Mouse (Mus musculus) CH12.LX (cell line): ENCODE measurements around the gene Suclg2. TPM values are rescaled to one million over a fixed set of nuclear protein-coding genes. Genes with fewer than 3 reads are reported as not detected.

Experiments used
- DNase-seq: peaks from one replicate; pipeline ENCODE4 v3.0.0-alpha.2; 2013; ENCODE audit errors: extremely low read depth
- H3K27ac ChIP-seq: 2 replicates; pipeline ENCODE4 v1.5.1; 2012; ENCODE audit warnings: low read depth, mild to moderate bottlenecking, control low read depth, moderate library complexity; ENCODE audit not compliant: insufficient read depth
- H3K27me3 ChIP-seq: replicated peaks from 2 replicates; pipeline ENCODE3; 2012; ENCODE audit warnings: inconsistent platforms
- H3K36me3 ChIP-seq, 2 experiments: replicated peaks in 1 of 2; 2 replicates each; pipeline versions ENCODE3 to v1.6.1; 2012; ENCODE audit warnings: inconsistent platforms in 1 of 2, low read length in 1 of 2, mild to moderate bottlenecking in 1 of 2, mixed read lengths in 1 of 2, moderate library complexity in 1 of 2; ENCODE audit not compliant: control insufficient read depth in 1 of 2, insufficient read depth in 1 of 2
- H3K4me1 ChIP-seq, 2 experiments: 2 replicates each; pipeline ENCODE4 v1.6.1; 2012; ENCODE audit warnings: inconsistent platforms in 1 of 2, moderate library complexity in 1 of 2; ENCODE audit not compliant: insufficient read depth in 2 of 2, control insufficient read depth in 1 of 2
- H3K4me2 ChIP-seq: 2 replicates; pipeline ENCODE4 v1.6.1; 2012; ENCODE audit warnings: low read depth, mild to moderate bottlenecking, control low read depth; ENCODE audit not compliant: poor library complexity, insufficient read depth, severe bottlenecking
- H3K4me3 ChIP-seq, 3 experiments: fragments of 150-350 bp in 1 of 3; sonication (generic) in 1 of 3; replicated peaks in 1 of 3; 2 replicates each; pipeline versions ENCODE3 to v1.5.1; 2011 to 2012; ENCODE audit warnings: low read depth in 2 of 3, low read length in 2 of 3, mild to moderate bottlenecking in 2 of 3, moderate library complexity in 2 of 3, control low read depth in 1 of 3, improper control_type of control experiment in 1 of 3, inconsistent platforms in 1 of 3, mixed read lengths in 1 of 3; ENCODE audit not compliant: poor library complexity in 1 of 3
- H3K79me2 ChIP-seq: replicated peaks from 2 replicates; pipeline ENCODE4 v1.6.1; 2012; ENCODE audit warnings: mild to moderate bottlenecking, moderate library complexity; ENCODE audit not compliant: control insufficient read depth, poor library complexity, insufficient read depth, severe bottlenecking; ENCODE audit errors: extremely low read depth
- H3K9ac ChIP-seq: 2 replicates; pipeline ENCODE4 v1.6.1; 2012; ENCODE audit warnings: low read depth, mild to moderate bottlenecking, control low read depth, moderate library complexity; ENCODE audit not compliant: insufficient read depth
- H3K9me3 ChIP-seq: replicated peaks from 2 replicates; pipeline ENCODE3; 2012; ENCODE audit warnings: low read length, inconsistent platforms, mixed read lengths
- BHLHE40 ChIP-seq: IDR thresholded peaks from 2 replicates; pipeline ENCODE4 v1.6.1; 2011; ENCODE audit warnings: mild to moderate bottlenecking, low read depth, low read length, improper control_type of control experiment
- CTCF ChIP-seq, 2 experiments: IDR thresholded peaks in 1 of 2; conservative IDR thresholded peaks in 1 of 2; 2 replicates each; pipeline ENCODE4 v1.5.1; 2011 to 2012; ENCODE audit warnings: low read depth in 2 of 2, low read length in 2 of 2, improper control_type of control experiment in 1 of 2, inconsistent platforms in 1 of 2, mild to moderate bottlenecking in 1 of 2, moderate library complexity in 1 of 2
- E2F4 ChIP-seq: IDR thresholded peaks from 2 replicates; pipeline ENCODE4 v1.6.1; 2011; ENCODE audit warnings: low read depth, low read length, improper control_type of control experiment; ENCODE audit not compliant: insufficient replicate concordance
- EP300 ChIP-seq: IDR thresholded peaks from 2 replicates; pipeline ENCODE4 v1.6.1; 2011; ENCODE audit warnings: low read length, improper control_type of control experiment
- GABPA ChIP-seq: IDR thresholded peaks from 2 replicates; pipeline ENCODE4 v1.6.1; 2012; ENCODE audit warnings: low read depth, low read length, improper control_type of control experiment, inconsistent platforms; ENCODE audit not compliant: insufficient replicate concordance
- IRF4 ChIP-seq: IDR thresholded peaks from 2 replicates; pipeline ENCODE4 v1.6.1; 2014; ENCODE audit warnings: low read depth, mild to moderate bottlenecking, inconsistent platforms, low read length, improper control_type of control experiment
- KAT2A ChIP-seq: IDR thresholded peaks from 2 replicates; pipeline ENCODE4 v1.6.1; 2012; ENCODE audit warnings: low read length, improper control_type of control experiment, inconsistent platforms; ENCODE audit not compliant: insufficient replicate concordance
- MAFK ChIP-seq: IDR thresholded peaks from 2 replicates; pipeline ENCODE4 v1.6.1; 2011; ENCODE audit warnings: low read length, improper control_type of control experiment; ENCODE audit not compliant: insufficient replicate concordance
- MEF2A ChIP-seq: IDR thresholded peaks from 2 replicates; pipeline ENCODE4 v1.6.1; 2014; ENCODE audit warnings: low read depth, mild to moderate bottlenecking, inconsistent platforms, low read length, improper control_type of control experiment, borderline replicate concordance
- PAX5 ChIP-seq: IDR thresholded peaks from 2 replicates; pipeline ENCODE4 v1.6.1; 2012; ENCODE audit warnings: low read length, inconsistent platforms, mixed read lengths
- POLR2A ChIP-seq: IDR thresholded peaks from 2 replicates; pipeline ENCODE4 v1.6.1; 2011; ENCODE audit warnings: low read depth, mild to moderate bottlenecking, improper control_type of control experiment, low read length
- RAD21 ChIP-seq: IDR thresholded peaks from 2 replicates; pipeline ENCODE4 v1.6.1; 2011; ENCODE audit warnings: low read depth, mild to moderate bottlenecking, low read length, improper control_type of control experiment, moderate library complexity
- RCOR1 ChIP-seq: conservative IDR thresholded peaks from 2 replicates; pipeline ENCODE4 v1.6.1; 2012; ENCODE audit warnings: low read depth, mild to moderate bottlenecking, inconsistent platforms, low read length, improper control_type of control experiment
- SIN3A ChIP-seq: IDR thresholded peaks from 2 replicates; pipeline ENCODE4 v1.6.1; 2012; ENCODE audit warnings: low read length, improper control_type of control experiment, inconsistent platforms
- UBTF ChIP-seq: IDR thresholded peaks from 2 replicates; pipeline ENCODE4 v1.6.1; 2012; ENCODE audit warnings: low read depth, mild to moderate bottlenecking, inconsistent platforms, low read length, improper control_type of control experiment, moderate library complexity
- USF1 ChIP-seq: IDR thresholded peaks from 2 replicates; pipeline ENCODE4 v1.6.1; 2014; ENCODE audit warnings: low read depth, mild to moderate bottlenecking, inconsistent platforms, low read length, improper control_type of control experiment
- USF2 ChIP-seq: conservative IDR thresholded peaks from 2 replicates; pipeline ENCODE4 v1.6.1; 2011; ENCODE audit warnings: low read depth, low read length, improper control_type of control experiment
- ZC3H11A ChIP-seq: IDR thresholded peaks from 2 replicates; pipeline ENCODE4 v1.6.1; 2012; ENCODE audit warnings: low read depth, mild to moderate bottlenecking, inconsistent platforms, low read length, improper control_type of control experiment
- ZKSCAN1 ChIP-seq: IDR thresholded peaks from 2 replicates; pipeline ENCODE4 v1.6.1; 2012; ENCODE audit warnings: low read depth, inconsistent platforms, low read length, improper control_type of control experiment, borderline replicate concordance
- dilution Hi-C: fragments of 300-500 bp; cut with MboI; formaldehyde crosslinking; loops from 2 replicates; pipeline ENCODE4 v1.14.3; 2020; ENCODE audit warnings: low sequenced_read_pairs; ENCODE audit not compliant: extremely low pct_unique_long_range_greater_than_20kb, extremely low pct_ligation_motif_present
- in situ Hi-C: fragments of 300-500 bp; cut with MboI; formaldehyde crosslinking; loops from 3 replicates; pipeline ENCODE4 v1.14.3; 2019; ENCODE audit warnings: low sequenced_read_pairs, low pct_ligation_motif_present, low pct_unique_long_range_greater_than_20kb, mixed read lengths
- polyA plus RNA-seq: library from polyadenylated mRNA; unstranded; fragments of >175 nt; gene quantifications from 2 replicates; pipeline ENCODE4 v1.2.1, GENCODE M21; 2012; ENCODE audit warnings: low read depth; ENCODE audit not compliant: insufficient read length
- total RNA-seq, 2 experiments: library from RNA; depleted of rRNA; stranded (reverse); fragments of 300-350 nt in 1 of 2; fragments of >200 nt in 1 of 2; gene quantifications; 2 replicates each; pipeline ENCODE4 v1.2.3; 2012 to 2014

Suclg2 gene
- total and polyA plus RNA-seq, 3 experiments: 46.5 to 86.2 (median 48.3) TPM

GRCm38 (mm10) chr6:95483127-95483526 is 235.5 kb downstream of the Suclg2 start:
- Histone ChIP-seq H3K4me2 (no peak overlapping the region), H3K27me3 (no peaks in the 10 kb centered on the region), H3K36me3 (peaks cover 10 to 76% of the 10 kb centered on the region in 2 experiments), H3K9me3 (peaks cover 7% of the 10 kb centered on the region), H3K27ac (no peak overlapping the region), H3K79me2 (no peaks in the 10 kb centered on the region), H3K4me3 (no peak overlapping the region), H3K9ac (no peak overlapping the region), H3K4me1 (no peaks in the 10 kb centered on the region)
- TF ChIP-seq IRF4: no peak
- no peak for TF ChIP-seq KAT2A
- TF ChIP-seq GABPA: no peak
- no peak for TF ChIP-seq POLR2A
- no peak for TF ChIP-seq MEF2A
- no peak for TF ChIP-seq EP300
- TF ChIP-seq BHLHE40: no peak
- dilution Hi-C loops: no loop called here
- in situ Hi-C loops: no loop called here
- no peak for DNase-seq

GRCm38 (mm10) chr6:95479801-95480200 is 238.8 kb downstream of the Suclg2 start:
- no peaks in the 10 kb centered on the region for H3K79me2 ChIP-seq
- H3K4me2 ChIP-seq: no peak overlapping the region
- H3K4me3 ChIP-seq: no peak overlapping the region
- DNase-seq: no peak
- H3K27ac ChIP-seq: no peak overlapping the region
- in situ Hi-C loops (no loop called here), dilution Hi-C loops (no loop called here)
- H3K36me3 ChIP-seq: peaks cover 10 to 58% of the 10 kb centered on the region in 2 experiments
- no peaks in the 10 kb centered on the region for H3K27me3 ChIP-seq
- peaks cover 7% of the 10 kb centered on the region for H3K9me3 ChIP-seq
- H3K9ac ChIP-seq: no peak overlapping the region
- no peaks in the 10 kb centered on the region for H3K4me1 ChIP-seq
- TF ChIP-seq ZC3H11A: no peak
- TF ChIP-seq USF2: no peak
- TF ChIP-seq UBTF: no peak
- TF ChIP-seq RAD21: no peak
- TF ChIP-seq MEF2A: no peak
- TF ChIP-seq PAX5: no peak
- TF ChIP-seq CTCF (conservative IDR thresholded peaks at IDR 0.05 in 1 of 2, IDR thresholded peaks at IDR 0.05 in 1 of 2; ENCODE audit: low read depth in 2 of 2, low read length in 2 of 2): no peak
- TF ChIP-seq E2F4: no peak
- no peak for TF ChIP-seq SIN3A
- no peak for TF ChIP-seq MAFK

- Histone ChIP-seq H3K4me3 (no peak overlapping the region), H3K4me1 (peaks cover 0 to 8% of the 10 kb centered on the region in 2 experiments; a peak in 2 of 4 replicates), H3K4me2 (no peak overlapping the region), H3K9ac (no peak overlapping the region), H3K36me3 (peaks cover 0 to 16% of the 10 kb centered on the region in 2 experiments), H3K79me2 (no peaks in the 10 kb centered on the region), H3K27me3 (no peaks in the 10 kb centered on the region), H3K9me3 (no peaks in the 10 kb centered on the region), H3K27ac (no peak overlapping the region)
- no peak for DNase-seq
- dilution Hi-C loops: no loop called here
- TF ChIP-seq ZKSCAN1: no peak
- no peak for TF ChIP-seq UBTF
- no peak for TF ChIP-seq RCOR1
- TF ChIP-seq USF1: no peak
- in situ Hi-C loops: no loop called here
Observed at GRCm38 (mm10) chr6:95469521-95469920, 249.1 kb downstream of the Suclg2 start.
